Mouse (Mus musculus): ENCODE data around the gene Plp2. TPM values are rescaled to one million over a fixed set of nuclear protein-coding genes. Genes with fewer than 3 reads are reported as not detected.

The Plp2 gene
- polyA plus RNA-seq (2017; shearing (Covaris generic)) = 100 to 1,000 TPM; 131 to 140 TPM

DNA sequence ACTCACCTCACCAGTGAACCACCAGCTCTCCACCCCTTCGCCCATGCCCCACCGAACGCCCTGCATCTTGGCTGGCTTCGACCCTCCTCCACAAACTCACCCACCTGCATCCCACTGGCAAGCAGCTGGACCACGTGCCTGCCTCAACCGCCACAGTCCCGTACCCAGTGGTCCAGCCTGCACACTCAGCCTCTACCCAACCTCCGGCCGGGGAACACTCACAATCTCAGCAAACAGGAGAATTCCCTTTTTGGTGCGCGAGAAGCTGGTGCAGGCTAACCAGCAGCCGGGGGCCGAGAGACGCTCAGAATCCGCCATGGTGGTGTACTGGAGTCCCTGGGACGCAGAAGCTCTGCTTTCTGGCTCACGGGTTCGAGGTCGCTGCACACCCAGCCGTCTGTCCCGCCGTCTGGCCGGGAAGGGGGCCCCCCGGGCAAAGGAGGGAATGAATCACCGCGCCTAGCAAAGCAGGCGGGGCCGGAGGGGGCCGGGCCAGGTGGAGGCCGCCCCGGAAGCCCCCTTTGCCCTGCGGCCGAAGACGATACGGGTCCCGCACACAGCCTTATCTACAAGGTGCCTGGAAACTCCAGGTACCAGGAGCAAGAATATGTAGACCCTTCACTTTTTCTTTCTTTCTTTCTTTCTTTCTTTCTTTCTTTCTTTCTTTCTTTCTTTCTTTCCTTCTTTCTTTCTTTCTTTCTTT, at the start of gene Plp2:
Plp2 (minus strand) TSS at position 470 of the 703 bp plus-strand sequence.

DNA sequence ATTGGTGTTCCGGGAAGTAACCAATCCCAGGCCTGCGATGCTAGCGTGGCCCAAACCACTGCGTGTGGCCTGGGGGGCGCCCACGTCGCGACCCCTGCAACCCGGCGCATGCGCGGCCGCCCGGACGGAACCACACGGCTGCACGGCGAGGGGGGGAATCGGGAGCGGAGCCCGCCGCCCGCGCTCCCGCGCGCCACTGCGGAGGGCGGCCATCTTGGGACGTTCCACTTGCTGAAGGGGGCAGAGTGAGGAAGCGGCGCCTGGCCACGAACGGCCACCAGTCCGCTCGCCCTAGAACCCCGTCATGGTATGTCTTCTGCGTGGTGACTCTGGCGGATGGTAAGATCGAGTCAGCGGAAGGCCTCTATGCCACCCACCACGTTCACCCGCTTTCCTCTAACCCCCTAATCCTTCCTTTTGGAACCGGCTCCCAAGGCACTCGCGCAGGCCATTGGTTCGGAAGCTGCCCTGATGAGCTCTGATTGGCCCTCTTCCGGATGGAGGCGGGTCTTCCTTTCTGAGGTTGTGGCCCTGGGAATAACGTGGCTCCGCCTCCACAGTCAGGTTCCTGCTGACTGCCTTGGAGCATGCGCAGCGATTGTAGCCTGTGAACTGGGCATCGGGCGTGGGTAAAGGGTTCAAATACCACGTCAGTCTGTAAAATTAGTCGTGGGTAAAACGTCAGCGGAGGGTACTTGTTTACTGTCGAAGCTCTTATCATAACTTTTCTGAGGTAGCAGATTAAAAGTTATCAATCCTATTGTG, 43.1 kb upstream of the Plp2 start, which contains the start of gene Wdr45:
Wdr45 (plus strand) TSS at position 199 of the 765 bp plus-strand sequence.

DNA sequence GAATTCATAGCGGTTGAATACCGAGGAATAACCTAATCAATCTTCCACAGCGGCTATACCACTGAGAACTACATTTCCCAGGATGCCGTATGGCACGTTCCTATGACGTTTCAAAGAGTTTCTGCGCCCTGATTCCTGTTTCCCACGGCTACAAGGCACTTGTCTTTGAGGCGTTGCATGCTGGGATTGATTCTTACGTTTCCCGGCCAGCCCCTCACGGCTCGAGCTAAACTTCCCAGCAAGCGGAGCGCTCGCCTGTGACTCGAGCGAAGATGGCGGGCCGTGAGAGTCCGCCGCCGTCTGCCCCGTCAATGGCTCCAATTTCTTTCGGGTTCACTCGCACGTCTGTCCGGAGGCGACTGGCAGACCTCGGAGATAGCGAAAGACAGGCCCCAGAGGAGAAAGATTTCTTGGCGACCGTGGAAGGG, 25.8 kb upstream of the Plp2 start, which contains the start of gene Gpkow:
Gpkow (plus strand) TSS at position 178 of the 428 bp plus-strand sequence.

DNA sequence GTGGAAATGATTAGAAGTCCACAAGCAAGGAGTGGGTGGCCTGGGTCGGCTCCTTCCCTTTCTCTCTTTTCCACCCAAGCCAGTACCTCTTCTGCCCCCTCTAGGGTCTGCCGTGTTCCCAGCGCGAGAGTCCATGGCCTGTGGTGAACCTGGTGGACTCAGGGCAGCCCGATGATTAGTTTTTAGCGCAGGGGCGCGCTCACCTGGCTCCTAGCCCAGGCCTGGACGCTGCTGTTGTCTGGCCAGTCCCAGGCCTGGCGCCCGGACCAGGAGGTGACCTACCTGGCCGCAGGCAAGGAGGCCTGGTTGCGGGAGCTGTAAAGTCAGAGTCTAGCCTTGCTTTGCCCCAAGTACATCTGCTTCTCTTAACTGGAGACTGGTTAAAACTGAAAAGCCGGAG, 9.7 kb upstream of the Plp2 start, which contains the start of gene Magix:
Magix (minus strand) TSS at position 388 of the 400 bp plus-strand sequence.

DNA sequence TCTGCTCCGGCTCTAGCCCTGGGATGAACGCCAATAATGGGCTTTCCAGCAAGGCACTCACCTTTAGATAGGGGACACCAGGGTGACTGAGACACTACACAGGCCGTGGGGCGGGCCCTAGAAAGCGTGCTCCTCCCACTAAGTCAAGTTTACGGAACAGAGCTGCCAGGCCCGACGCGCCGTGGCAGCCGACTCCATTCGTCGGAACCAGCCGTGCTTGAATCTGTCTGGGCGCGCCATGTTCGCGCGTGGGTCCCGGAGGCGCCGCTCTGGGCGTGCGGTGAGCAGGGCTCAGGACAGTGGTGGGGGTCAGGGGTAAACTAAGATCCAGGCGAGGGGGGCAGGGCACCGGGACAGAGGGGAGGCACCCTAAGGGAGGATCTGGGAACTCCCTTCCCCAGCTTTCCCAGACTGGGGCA, 14.0 kb downstream of the Plp2 start, which contains the start of gene Prickle3:
Prickle3 (plus strand) TSS at position 40 of the 419 bp plus-strand sequence.

DNA sequence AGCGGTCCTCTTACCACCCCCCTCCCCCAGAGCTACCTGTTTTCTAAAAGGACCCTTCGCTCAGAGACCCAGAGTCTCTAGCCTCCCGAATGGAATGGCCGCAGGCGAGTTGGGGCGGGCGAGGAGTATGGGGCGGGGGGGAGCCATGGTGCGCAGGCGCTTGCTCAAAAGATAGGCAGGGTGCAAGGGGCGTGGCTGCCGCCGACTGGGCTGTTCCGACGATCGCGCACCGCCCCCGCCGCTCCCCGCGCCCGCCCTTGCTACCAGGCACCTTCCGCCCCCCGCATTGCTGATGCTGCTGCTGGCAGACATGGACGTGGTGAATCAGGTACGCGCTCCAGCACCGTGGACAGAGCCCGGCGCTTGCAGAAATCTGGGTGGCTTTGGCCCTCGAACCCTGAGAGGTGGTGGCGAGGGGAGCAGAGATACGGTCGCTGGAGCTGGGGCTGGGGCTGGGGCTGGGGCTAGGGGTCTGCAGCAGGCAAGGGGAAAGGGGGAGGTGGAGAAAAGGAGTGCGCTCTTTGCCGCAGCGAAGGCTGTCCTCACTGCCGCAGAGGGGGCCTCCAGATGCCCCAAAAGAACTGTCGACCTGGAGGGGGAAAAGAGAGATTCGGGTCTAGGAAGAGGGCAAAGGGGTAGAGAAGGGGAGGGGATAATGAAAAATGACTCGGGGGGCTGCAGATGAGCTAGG, 32.6 kb downstream of the Plp2 start, which contains the start of gene Syp:
Syp (plus strand) TSS at position 71 of the 691 bp plus-strand sequence.

Other genes with a start within 250 kb of the Plp2 start
- 100 to 1,000 TPM; 131 to 160 TPM for gene Foxp3, start 97.7 kb downstream of the Plp2 start, polyA plus RNA-seq (2017; shearing (Covaris generic))
- 10 to 100 TPM; 13.0 to 20.2 TPM for gene Ppp1r3f, start 97.1 kb downstream of the Plp2 start, polyA plus RNA-seq (2017; shearing (Covaris generic))
- gene Ccdc22, start 65.9 kb downstream of the Plp2 start, polyA plus RNA-seq (2017; shearing (Covaris generic)) = 10 to 100 TPM; 14.3 to 20.4 TPM
- gene Cacna1f, start 64.3 kb downstream of the Plp2 start, polyA plus RNA-seq (2017; shearing (Covaris generic)) = not detected
- 10 to 100 TPM in 1 of 2 experiments, 1 to 10 TPM in 1; 9.8 to 11.2 TPM for gene Syp, start 32.9 kb downstream of the Plp2 start, polyA plus RNA-seq (2017; shearing (Covaris generic))
- 10 to 100 TPM; 20.7 to 26.7 TPM for gene Prickle3, start 14.1 kb downstream of the Plp2 start, polyA plus RNA-seq (2017; shearing (Covaris generic))
- gene Magix, start 9.9 kb upstream of the Plp2 start, polyA plus RNA-seq (2017; shearing (Covaris generic)) = under 1 TPM; 0.07 to 0.15 TPM
- gene Gpkow, start 25.7 kb upstream of the Plp2 start, polyA plus RNA-seq (2017; shearing (Covaris generic)) = 10 to 100 TPM; 53.2 to 55.6 TPM
- gene Wdr45, start 42.9 kb upstream of the Plp2 start, polyA plus RNA-seq (2017; shearing (Covaris generic)) = 10 to 100 TPM; 79.2 to 82.1 TPM
- gene Gm45208, start 50.9 kb upstream of the Plp2 start, polyA plus RNA-seq (2017; shearing (Covaris generic)) = not detected
- gene Praf2, start 57.0 kb upstream of the Plp2 start, polyA plus RNA-seq (2017; shearing (Covaris generic)) = 10 to 100 TPM; 23.5 to 24.1 TPM
- gene Ccdc120, start 79.5 kb upstream of the Plp2 start, polyA plus RNA-seq (2017; shearing (Covaris generic)) = not detected
- gene Tfe3, start 91.2 kb upstream of the Plp2 start, polyA plus RNA-seq (2017; shearing (Covaris generic)) = 10 to 100 TPM; 25.7 to 39.5 TPM
- 10 to 100 TPM; 74.5 to 78.6 TPM for gene Gripap1, start 118.4 kb upstream of the Plp2 start, polyA plus RNA-seq (2017; shearing (Covaris generic))
- under 1 TPM; 0.21 to 0.61 TPM for gene Kcnd1, start 150.9 kb upstream of the Plp2 start, polyA plus RNA-seq (2017; shearing (Covaris generic))
- 100 to 1,000 TPM; 135 to 174 TPM for gene Otud5, start 170.0 kb upstream of the Plp2 start, polyA plus RNA-seq (2017; shearing (Covaris generic))
- 100 to 1,000 TPM in 1 of 2 experiments, 10 to 100 TPM in 1; 57.1 to 169 TPM for gene Pim2, start 206.9 kb upstream of the Plp2 start, polyA plus RNA-seq (2017; shearing (Covaris generic))
- 10 to 100 TPM; 21.5 to 29.9 TPM for gene Slc35a2, start 212.6 kb upstream of the Plp2 start, polyA plus RNA-seq (2017; shearing (Covaris generic))
- 100 to 1,000 TPM in 1 of 2 experiments, 10 to 100 TPM in 1; 99.4 to 142 TPM for gene Pqbp1, start 227.9 kb upstream of the Plp2 start, polyA plus RNA-seq (2017; shearing (Covaris generic))
- gene Timm17b, start 228.0 kb upstream of the Plp2 start, polyA plus RNA-seq (2017; shearing (Covaris generic)) = 100 to 1,000 TPM; 122 to 162 TPM
- gene Gm10491, start 236.4 kb upstream of the Plp2 start, polyA plus RNA-seq (2017; shearing (Covaris generic)) = not detected
- not detected for gene Gm10490, start 238.2 kb upstream of the Plp2 start, polyA plus RNA-seq (2017; shearing (Covaris generic))
- not detected for gene Pcsk1n, start 248.4 kb upstream of the Plp2 start, polyA plus RNA-seq (2017; shearing (Covaris generic))